9 mouse cellular contexts compared by ENCODE assay signal in genomic region chr3:130079794-130080193, GRCm38 (mm10). TPM values are rescaled to one million over a fixed set of nuclear protein-coding genes. Genes with fewer than 3 reads are reported as not detected.
A peak's percentile ranks its signal among the peaks of the same experiment; 100 is the strongest.
DNase-seq lines count a peak whose midpoint lies in the region; ATAC-seq and TF ChIP-seq lines count a peak whose summit lies in the region.
"Had no signal": no experiment of that assay in that cellular context is flagged by ENCODE, and none has a peak within 500 bp of the region (broad histone marks: within the 10 kb centered on the region; RNA-seq: fewer than 3 reads in every experiment).

No protein-coding gene starts in this region.

- TF ChIP-seq POLR2A in spleen, adult 2 months (IDR thresholded peaks at IDR 0.05; ENCODE audit: low read depth, low read length) = no peak

- no peaks in the 10 kb centered on the region for H3K4me1 ChIP-seq in hindbrain, embryonic 10.5 days (replicated peaks)
- no peaks in the 10 kb centered on the region for H3K4me1 ChIP-seq in hindbrain, embryonic 13.5 days (replicated peaks)
- H3K4me1 ChIP-seq in heart, embryonic 10.5 days = no peaks in the 10 kb centered on the region
- no peaks in the 10 kb centered on the region for H3K4me1 ChIP-seq in spleen, adult 2 months (ENCODE audit: control insufficient read depth, insufficient read depth, insufficient read length)
- H3K4me1 ChIP-seq: stomach, embryonic 15.5 days had no signal

- DNase-seq in hindbrain, embryonic 10.5 days (ENCODE audit: low spot score) = peak; percentile 50
- peak; percentile 70 for DNase-seq in ZHBTc4 (ENCODE audit: low read depth, low spot score)
- DNase-seq in cerebellum, postnatal 36 days = peak; percentile 41 to 71
- DNase-seq in heart, embryonic 10.5 days (ENCODE audit: low spot score) = peak; percentile 73
- DNase-seq in layer of hippocampus, postnatal 10 days (ENCODE audit: low spot score in 2 of 2) = peak; percentile 69 to 79
- peak in 1 of 2 experiments; percentile 55 for DNase-seq in spleen, adult 2 months (ENCODE audit: low read depth in 1 of 2, low spot score in 2 of 2)

- WGBS in hindbrain, embryonic 10.5 days = 10% methylated on average over 1 of the region's 1 CpGs
- WGBS in hindbrain, embryonic 13.5 days = 8% methylated on average over 1 of the region's 1 CpGs
- 3% methylated on average over 1 of the region's 1 CpGs for WGBS in heart, embryonic 10.5 days
- WGBS in spleen, adult 2 months = 0% methylated on average over 1 of the region's 1 CpGs

- H3K27me3 ChIP-seq in hindbrain, embryonic 10.5 days (ENCODE audit: insufficient read depth, poor library complexity, severe bottlenecking) = no peaks in the 10 kb centered on the region
- H3K27me3 ChIP-seq in hindbrain, embryonic 13.5 days = no peaks in the 10 kb centered on the region
- no peaks in the 10 kb centered on the region for H3K27me3 ChIP-seq in heart, embryonic 10.5 days (ENCODE audit: insufficient read depth, poor library complexity, severe bottlenecking)
- H3K27me3 ChIP-seq in spleen, adult 2 months (ENCODE audit: control insufficient read depth, insufficient read depth, low read length) = no peaks in the 10 kb centered on the region
- H3K27me3 ChIP-seq: stomach, embryonic 15.5 days had no signal

- no peak; the same call in 1 of the 2 replicates for ATAC-seq in hindbrain, embryonic 13.5 days (ENCODE audit: low FRiP score)
- ATAC-seq in megakaryocyte-erythroid progenitor cell, adult 5-6 weeks (replicated peaks; ENCODE audit: low FRiP score, low TSS enrichment, poor library complexity, severe bottlenecking) = peak; percentile 90

- peak; percentile 29; the same call in 1 of the 2 replicates for TF ChIP-seq CTCF in spleen, adult 2 months (IDR thresholded peaks at IDR 0.05; ENCODE audit: extremely low read depth, insufficient read depth, insufficient read length, insufficient replicate concordance)

- H3K4me3 ChIP-seq in hindbrain, embryonic 10.5 days = no peak overlapping the region
- H3K4me3 ChIP-seq in hindbrain, embryonic 13.5 days = no peak overlapping the region
- H3K4me3 ChIP-seq in heart, embryonic 10.5 days = no peak overlapping the region
- H3K4me3 ChIP-seq in spleen, adult 2 months (ENCODE audit: extremely low read depth, insufficient read depth, insufficient read length) = no peak overlapping the region
- H3K4me3 ChIP-seq: stomach, embryonic 15.5 days had no signal

- no peaks in the 10 kb centered on the region for H3K36me3 ChIP-seq in hindbrain, embryonic 10.5 days
- H3K36me3 ChIP-seq in hindbrain, embryonic 13.5 days = no peaks in the 10 kb centered on the region
- H3K36me3 ChIP-seq in heart, embryonic 10.5 days = no peaks in the 10 kb centered on the region
- no peaks in the 10 kb centered on the region for H3K36me3 ChIP-seq in spleen, adult 2 months (ENCODE audit: control insufficient read depth, insufficient read depth, low read length)
- H3K36me3 ChIP-seq: stomach, embryonic 15.5 days had no signal

- no peak overlapping the region for H3K4me2 ChIP-seq in hindbrain, embryonic 13.5 days
- H3K4me2 ChIP-seq: stomach, embryonic 15.5 days had no signal

- no peak overlapping the region for H3K27ac ChIP-seq in hindbrain, embryonic 10.5 days
- H3K27ac ChIP-seq in hindbrain, embryonic 13.5 days = no peak overlapping the region
- no peak overlapping the region for H3K27ac ChIP-seq in heart, embryonic 10.5 days
- H3K27ac ChIP-seq in spleen, adult 2 months (ENCODE audit: insufficient read depth, low read length) = no peak overlapping the region
- H3K27ac ChIP-seq: stomach, embryonic 15.5 days had no signal

- no peaks in the 10 kb centered on the region for H3K9me3 ChIP-seq in hindbrain, embryonic 10.5 days
- H3K9me3 ChIP-seq in hindbrain, embryonic 13.5 days = no peaks in the 10 kb centered on the region
- H3K9me3 ChIP-seq in heart, embryonic 10.5 days = no peaks in the 10 kb centered on the region
- H3K9me3 ChIP-seq: stomach, embryonic 15.5 days had no signal

- H3K9ac ChIP-seq in hindbrain, embryonic 13.5 days = no peak overlapping the region
- H3K9ac ChIP-seq: stomach, embryonic 15.5 days had no signal

RNA-seq across cellular contexts. Expression of gene Sec24b, which starts 18.4 kb away (rescaled TPM):
- polyA plus RNA-seq in hindbrain, embryonic 10.5 days (2016; fragmentation: Nextera tagmentation; extraction: Ambion mirVana) = 34.7 and 38.3 TPM in 2 replicates
- polyA plus RNA-seq in hindbrain, embryonic 13.5 days (2015; fragmentation: Nextera tagmentation; extraction: Ambion mirVana) = 28.6 and 30.2 TPM in 2 replicates
- 33.6 and 34.9 TPM in 2 replicates for polyA plus RNA-seq in heart, embryonic 10.5 days (2016; fragmentation: Nextera tagmentation; extraction: Ambion mirVana)
- 10 to 100 TPM; 62.9 to 65.6 TPM for total RNA-seq in layer of hippocampus, postnatal 10 days (2021)
- total RNA-seq in megakaryocyte-erythroid progenitor cell, adult 5-6 weeks (2014; fragmentation: Nextera tagmentation) = 51.2 and 58.5 TPM in 2 replicates
- total RNA-seq in megakaryocyte-erythroid progenitor cell, adult 5-6 weeks (2017) = 28.2 and 34.7 TPM in 2 replicates
- polyA plus RNA-seq in spleen, adult 2 months (2012; rRNA removed) = 58.2 and 63.8 TPM in 2 replicates

RNA-seq across cellular contexts. Expression of gene Col25a1, which starts 51.5 kb away (rescaled TPM):
- polyA plus RNA-seq in hindbrain, embryonic 10.5 days (2016; fragmentation: Nextera tagmentation; extraction: Ambion mirVana) = 3.6 and 5.2 TPM in 2 replicates
- polyA plus RNA-seq in hindbrain, embryonic 13.5 days (2015; fragmentation: Nextera tagmentation; extraction: Ambion mirVana) = 3.4 and 3.6 TPM in 2 replicates
- polyA plus RNA-seq in heart, embryonic 10.5 days (2016; fragmentation: Nextera tagmentation; extraction: Ambion mirVana) = 1.4 and 3.9 TPM in 2 replicates
- total RNA-seq in layer of hippocampus, postnatal 10 days (2021) = 10 to 100 TPM; 41.0 to 41.6 TPM
- 0.05 TPM in 1 of 2 replicates, not detected in the other for total RNA-seq in megakaryocyte-erythroid progenitor cell, adult 5-6 weeks (2014; fragmentation: Nextera tagmentation)
- total RNA-seq in megakaryocyte-erythroid progenitor cell, adult 5-6 weeks (2017) = not detected in 2 replicates
- polyA plus RNA-seq in spleen, adult 2 months (2012; rRNA removed) = 0.01 TPM in 1 of 2 replicates, not detected in the other
